ENCODE assay signal across 8 mouse cellular contexts in the genomic region with DNA sequence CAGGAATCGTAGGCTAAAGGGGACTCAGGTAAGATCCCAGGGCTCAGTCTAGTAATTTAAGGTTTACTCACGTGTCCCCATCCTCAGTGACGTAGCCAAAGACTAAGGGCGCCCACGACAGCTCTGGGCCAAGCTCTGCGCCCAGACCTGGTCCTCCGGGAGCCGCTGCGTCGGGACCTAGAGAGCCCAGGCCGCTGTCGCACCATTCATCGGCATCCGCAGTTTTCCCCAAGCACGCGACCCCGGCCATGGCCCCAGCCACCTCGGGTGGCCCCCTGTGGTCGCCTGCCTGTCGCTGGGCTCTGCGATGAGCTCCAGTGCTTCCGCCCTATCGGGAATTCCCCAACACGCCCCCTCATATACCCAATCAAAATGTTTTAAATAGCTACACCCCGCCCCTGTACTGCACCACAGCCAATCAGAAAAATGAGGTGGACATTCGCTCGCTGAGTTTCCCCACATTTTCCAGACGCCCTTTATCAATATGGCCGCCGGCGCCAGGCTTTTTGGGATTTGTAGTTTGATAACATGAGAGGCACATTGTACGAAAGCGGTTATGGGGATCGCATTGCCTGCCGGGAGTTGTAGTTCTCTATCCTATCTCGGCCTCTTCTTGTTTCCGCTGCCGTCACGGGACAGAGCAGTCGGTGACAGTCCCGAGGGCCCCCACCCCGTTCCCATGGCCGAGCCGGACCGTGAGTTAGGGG. TPM values are rescaled to one million over a fixed set of nuclear protein-coding genes. Genes with fewer than 3 reads are reported as not detected.
DNase-seq lines count a peak whose midpoint lies in the region; ATAC-seq lines count a peak whose summit lies in the region.

Gene Sirt2 (plus strand): TSS at position 563 of the 707 bp plus-strand sequence.

- no peaks in the 10 kb centered on the region for H3K9me3 ChIP-seq in heart, embryonic 14.5 days (ENCODE audit: control insufficient read depth, low read length)
- no peaks in the 10 kb centered on the region for H3K9me3 ChIP-seq in liver, embryonic 13.5 days (replicated peaks)
- H3K9me3 ChIP-seq in stomach, embryonic 16.5 days (replicated peaks; ENCODE audit: control insufficient read depth, low read length) = no peaks in the 10 kb centered on the region

- peak within 1 kb of the TSS; percentile 82 for H3K4me2 ChIP-seq in heart, embryonic 14.5 days (ENCODE audit: low read length)
- peak within 1 kb of the TSS; percentile 74 for H3K4me2 ChIP-seq in liver, embryonic 13.5 days
- H3K4me2 ChIP-seq in stomach, embryonic 16.5 days (ENCODE audit: low read depth, low read length) = peak within 1 kb of the TSS; percentile 65

- DNase-seq in c-Kit-negative CD71-positive TER-119-positive erythroid progenitor cells, embryonic 14.5 days (ENCODE audit: low read depth, low spot score) = peak; percentile 99
- peak; percentile 98 for DNase-seq in fibroblast of lung, adult 2 months (ENCODE audit: low read depth)
- DNase-seq in kidney, postnatal 14 days = peak; percentile 99
- peak; percentile 98 for DNase-seq in liver, embryonic 13.5 days
- DNase-seq in neural tube, embryonic 10.5 days (ENCODE audit: extremely low spot score, low spot score) = peak; percentile 96

- H3K4me1 ChIP-seq in heart, embryonic 14.5 days (ENCODE audit: control insufficient read depth in 2 of 2, insufficient read depth in 2 of 2, low read length in 2 of 2) = peaks cover 8 to 16% of the 10 kb centered on the region in 2 experiments
- H3K4me1 ChIP-seq in liver, embryonic 13.5 days (replicated peaks) = peaks cover 59% of the 10 kb centered on the region
- peaks cover 16% of the 10 kb centered on the region for H3K4me1 ChIP-seq in stomach, embryonic 16.5 days (ENCODE audit: control insufficient read depth, insufficient read depth, low read length)

- WGBS in heart, embryonic 14.5 days = under 1% methylated on average over 45 of the region's 45 CpGs
- under 1% methylated on average over 45 of the region's 45 CpGs for WGBS in liver, embryonic 13.5 days (ENCODE audit: insufficient replicate concordance)
- under 1% methylated on average over 45 of the region's 45 CpGs for WGBS in stomach, embryonic 16.5 days

- H3K27ac ChIP-seq in heart, embryonic 14.5 days (replicated peaks in 1 of 2; ENCODE audit: control insufficient read depth in 1 of 2, insufficient read depth in 1 of 2, low read depth in 2 of 2, low read length in 2 of 2) = peak within 1 kb of the TSS in 1 of 2 experiments; percentile 25; a peak in 1 of 4 replicates
- H3K27ac ChIP-seq in liver, embryonic 13.5 days = 0 out of 2 replicates have a peak within 1 kb of the TSS, but pooled peaks have one; percentile 13
- no peak within 1 kb of the TSS for H3K27ac ChIP-seq in stomach, embryonic 16.5 days (ENCODE audit: low read length)

- H3K4me3 ChIP-seq in heart, embryonic 14.5 days (ENCODE audit: control insufficient read depth in 1 of 2, insufficient read depth in 1 of 2, low read depth in 1 of 2, low read length in 2 of 2) = peak within 1 kb of the TSS; percentile 71 to 75
- H3K4me3 ChIP-seq in liver, embryonic 13.5 days (replicated peaks) = peak within 1 kb of the TSS; percentile 78
- peak within 1 kb of the TSS; percentile 87 for H3K4me3 ChIP-seq in stomach, embryonic 16.5 days (replicated peaks; ENCODE audit: low read length)

- peak within 1 kb of the TSS; percentile 77 for H3K9ac ChIP-seq in heart, embryonic 14.5 days (ENCODE audit: low read length)
- peak within 1 kb of the TSS; percentile 80 for H3K9ac ChIP-seq in liver, embryonic 13.5 days
- peak within 1 kb of the TSS; percentile 92 for H3K9ac ChIP-seq in stomach, embryonic 16.5 days (ENCODE audit: low read length)

- no peaks in the 10 kb centered on the region for H3K27me3 ChIP-seq in heart, embryonic 14.5 days (ENCODE audit: control insufficient read depth, insufficient read depth, low read length)
- H3K27me3 ChIP-seq in liver, embryonic 13.5 days = no peaks in the 10 kb centered on the region
- H3K27me3 ChIP-seq in stomach, embryonic 16.5 days (ENCODE audit: control insufficient read depth, insufficient read depth, low read length) = no peaks in the 10 kb centered on the region

- peak; percentile 95 for ATAC-seq in CD4-positive, CD25-positive, alpha-beta regulatory T cell, adult 4 months
- peak; percentile 99 for ATAC-seq in heart, embryonic 14.5 days (ENCODE audit: insufficient number of reproducible peaks, insufficient read depth, low FRiP score, low read depth)
- ATAC-seq in liver, embryonic 13.5 days (ENCODE audit: low read depth) = peak; percentile 95
- ATAC-seq in stomach, embryonic 16.5 days (ENCODE audit: insufficient read depth, low FRiP score) = peak; percentile 98

- H3K36me3 ChIP-seq in heart, embryonic 14.5 days (ENCODE audit: control insufficient read depth, insufficient read depth, low read length) = peaks cover 14% of the 10 kb centered on the region
- peaks cover 20% of the 10 kb centered on the region for H3K36me3 ChIP-seq in liver, embryonic 13.5 days
- H3K36me3 ChIP-seq in stomach, embryonic 16.5 days (ENCODE audit: control insufficient read depth, insufficient read depth, low read length) = peaks cover under 1% of the 10 kb centered on the region; the same call in 1 of the 2 replicates

RNA-seq across cellular contexts. Expression of gene Sirt2, which starts in this region (rescaled TPM):
- 100 to 1,000 TPM in 1 of 2 experiments, 10 to 100 TPM in 1; 96.8 to 128 TPM for polyA plus RNA-seq in CD4-positive, CD25-positive, alpha-beta regulatory T cell, adult 4 months (2017; shearing (Covaris generic))
- 56.4 and 57.7 TPM in 2 replicates for polyA plus RNA-seq in heart, embryonic 14.5 days (2014; fragmentation: Nextera tagmentation; extraction: Ambion mirVana)
- 25.1 and 28.4 TPM in 2 replicates for polyA plus RNA-seq in liver, embryonic 13.5 days (2015; fragmentation: Nextera tagmentation; extraction: Ambion mirVana)
- polyA plus RNA-seq in stomach, embryonic 16.5 days (2015; fragmentation: Nextera tagmentation; extraction: Ambion mirVana) = 62.1 and 63.7 TPM in 2 replicates
